Mouse (Mus musculus): ENCODE data around the gene Gm20517. TPM values are rescaled to one million over a fixed set of nuclear protein-coding genes. Genes with fewer than 3 reads are reported as not detected.
"Not testable (repeated sequence)": the region's sequence is repeated elsewhere in the genome, so short reads cannot be mapped to it uniquely, and the experiment has no call there.

Gm20517 gene
- polyA plus RNA-seq, 1 experiment from 2014 or later, result 1.8 TPM

DNA sequence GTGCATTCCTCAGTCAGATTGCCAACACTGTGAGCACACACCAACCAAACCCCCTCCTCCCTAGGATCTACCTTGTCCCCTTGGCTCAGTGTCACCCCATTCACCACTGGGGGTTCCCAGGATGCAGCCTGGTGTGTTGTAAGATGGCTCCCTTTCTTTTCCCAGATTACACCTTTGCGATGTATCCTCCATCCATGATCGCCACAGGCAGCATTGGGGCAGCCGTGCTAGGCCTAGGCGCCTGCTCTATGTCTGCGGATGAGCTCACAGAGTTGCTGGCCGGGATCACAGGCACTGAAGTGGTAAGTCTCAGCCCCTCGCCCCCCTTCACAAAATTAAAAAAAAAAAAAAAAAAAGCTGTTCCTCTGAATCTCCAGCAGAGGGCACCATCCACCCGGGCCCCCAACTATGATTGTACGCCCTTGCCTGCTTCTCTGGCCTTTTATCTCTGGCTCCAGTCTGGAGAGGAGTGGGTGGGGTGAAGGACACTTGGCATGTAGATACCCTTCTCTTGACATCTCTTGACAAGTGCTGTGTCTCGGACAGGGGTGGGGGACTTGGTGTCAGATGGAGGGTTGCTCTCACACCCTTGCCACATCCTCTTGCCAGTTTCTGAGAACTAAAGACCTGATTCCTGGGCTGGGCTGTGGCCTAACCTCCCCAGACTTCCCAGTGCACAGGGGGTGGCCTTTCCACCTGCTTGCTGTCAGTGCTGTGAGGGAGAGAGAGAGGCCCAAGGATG is 13.4 kb upstream of the Gm20517 start:
- H3K27ac ChIP-seq, result peak overlapping the region; percentile 99; the same call in 1 of the 2 replicates
- H3K27me3 ChIP-seq, result no peaks in the 10 kb centered on the region
- H3K4me1 ChIP-seq, result peaks cover 32% of the 10 kb centered on the region
- H3K4me3 ChIP-seq, result peak overlapping the region; percentile 96; the same call in 1 of the 2 replicates
- 23% methylated on average over 10 of the region's 10 CpGs for WGBS
- no peaks in the 10 kb centered on the region for H3K9me3 ChIP-seq
- H3K4me2 ChIP-seq (replicated peaks), result peak overlapping the region; percentile 89
- ATAC-seq (ENCODE audit: low FRiP score, low read depth), result no peak
- peak overlapping the region; percentile 96 for H3K9ac ChIP-seq
- peaks cover 63% of the 10 kb centered on the region for H3K36me3 ChIP-seq

DNA sequence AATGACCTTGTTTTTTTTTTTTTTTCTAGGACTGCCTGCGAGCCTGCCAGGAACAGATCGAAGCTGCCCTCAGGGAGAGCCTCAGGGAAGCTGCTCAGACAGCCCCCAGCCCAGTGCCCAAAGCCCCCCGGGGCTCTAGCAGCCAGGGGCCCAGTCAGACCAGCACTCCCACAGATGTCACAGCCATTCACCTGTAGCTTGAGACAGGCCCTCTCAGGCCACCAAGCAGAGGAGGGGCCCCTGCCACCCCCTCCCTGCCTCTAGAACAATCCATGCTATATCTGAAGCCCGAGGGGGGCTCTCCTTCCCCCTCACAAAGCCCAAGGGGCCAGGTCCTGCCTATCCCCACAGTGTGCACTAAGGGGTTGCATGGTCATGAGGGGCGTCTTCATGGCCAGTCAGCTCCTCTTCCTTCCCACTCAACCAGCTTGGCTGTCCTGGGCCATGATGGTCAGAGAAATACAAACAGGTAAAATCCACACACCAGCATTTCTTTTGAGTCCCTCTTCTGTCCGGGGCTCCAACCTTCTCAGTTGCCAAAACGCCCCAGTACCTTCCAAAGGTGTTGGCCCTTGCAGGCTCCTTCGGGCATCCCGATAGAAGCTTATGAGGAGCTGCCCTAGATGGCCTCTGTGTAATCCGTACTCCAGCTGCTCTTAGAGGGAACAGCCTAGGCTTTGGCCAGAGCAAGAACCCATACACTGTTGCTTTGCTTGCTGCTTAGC is 12.6 kb upstream of the Gm20517 start:
- H3K9me3 ChIP-seq; ATAC-seq (ENCODE audit: low FRiP score, low read depth); H3K4me2 ChIP-seq (replicated peaks); H3K27me3 ChIP-seq; H3K4me3 ChIP-seq: not testable (repeated sequence)
- 0 out of 2 replicates have a peak overlapping the region, but pooled peaks have one; percentile 8 for H3K9ac ChIP-seq
- H3K36me3 ChIP-seq, result peaks cover 66% of the 10 kb centered on the region
- peak overlapping the region; percentile 40; the same call in 1 of the 2 replicates for H3K27ac ChIP-seq
- H3K4me1 ChIP-seq, result peaks cover 31% of the 10 kb centered on the region
- 90% methylated on average over 10 of the region's 10 CpGs for WGBS

DNA sequence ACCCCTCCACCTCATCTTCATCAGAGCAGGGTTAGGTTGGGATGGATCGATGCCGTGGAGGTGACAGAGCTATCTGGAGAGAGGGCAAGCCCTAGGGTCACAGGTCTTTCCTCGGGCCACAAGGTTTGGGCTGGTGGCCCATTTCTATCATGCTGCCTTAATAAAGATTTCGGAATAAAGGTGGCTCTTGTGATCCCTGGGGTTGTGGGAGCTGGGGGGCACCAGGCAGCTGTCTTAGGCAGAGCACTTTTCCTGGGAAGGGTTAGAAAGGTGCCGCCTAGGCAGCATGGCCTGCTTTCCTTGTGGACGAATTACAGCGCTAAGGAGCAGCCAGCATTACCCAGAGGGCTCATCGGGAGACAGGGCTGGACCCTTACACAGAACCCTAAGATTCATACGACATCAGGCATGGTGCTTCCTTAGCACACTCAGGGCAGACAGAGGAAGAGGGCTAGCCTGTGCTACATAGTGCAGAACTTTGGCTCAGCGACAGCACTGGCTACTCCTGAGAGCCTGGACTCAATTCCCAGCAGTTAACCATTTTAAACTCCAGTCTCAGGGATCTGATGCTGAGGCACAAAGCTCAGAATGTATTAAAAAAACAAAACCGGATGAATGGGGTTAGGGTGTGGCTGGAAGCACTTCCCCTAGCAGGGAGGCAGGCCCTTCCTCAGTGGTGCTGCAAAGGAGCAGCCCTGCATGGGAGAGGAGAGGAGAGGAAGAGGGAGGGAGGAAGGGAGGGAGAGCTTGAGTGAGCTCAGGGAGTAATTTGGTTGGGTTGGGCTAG is 11.7 kb upstream of the Gm20517 start:
- H3K4me3 ChIP-seq, result no peak overlapping the region
- peaks cover 75% of the 10 kb centered on the region for H3K36me3 ChIP-seq
- H3K27me3 ChIP-seq, result no peaks in the 10 kb centered on the region
- WGBS, result 74% methylated on average over 11 of the region's 11 CpGs
- H3K9ac ChIP-seq, result no peak overlapping the region
- ATAC-seq (ENCODE audit: low FRiP score, low read depth), result no peak
- peaks cover 31% of the 10 kb centered on the region for H3K4me1 ChIP-seq
- H3K27ac ChIP-seq, result peak overlapping the region; percentile 61; the same call in 1 of the 2 replicates
- no peak overlapping the region for H3K4me2 ChIP-seq (replicated peaks)
- no peaks in the 10 kb centered on the region for H3K9me3 ChIP-seq

DNA sequence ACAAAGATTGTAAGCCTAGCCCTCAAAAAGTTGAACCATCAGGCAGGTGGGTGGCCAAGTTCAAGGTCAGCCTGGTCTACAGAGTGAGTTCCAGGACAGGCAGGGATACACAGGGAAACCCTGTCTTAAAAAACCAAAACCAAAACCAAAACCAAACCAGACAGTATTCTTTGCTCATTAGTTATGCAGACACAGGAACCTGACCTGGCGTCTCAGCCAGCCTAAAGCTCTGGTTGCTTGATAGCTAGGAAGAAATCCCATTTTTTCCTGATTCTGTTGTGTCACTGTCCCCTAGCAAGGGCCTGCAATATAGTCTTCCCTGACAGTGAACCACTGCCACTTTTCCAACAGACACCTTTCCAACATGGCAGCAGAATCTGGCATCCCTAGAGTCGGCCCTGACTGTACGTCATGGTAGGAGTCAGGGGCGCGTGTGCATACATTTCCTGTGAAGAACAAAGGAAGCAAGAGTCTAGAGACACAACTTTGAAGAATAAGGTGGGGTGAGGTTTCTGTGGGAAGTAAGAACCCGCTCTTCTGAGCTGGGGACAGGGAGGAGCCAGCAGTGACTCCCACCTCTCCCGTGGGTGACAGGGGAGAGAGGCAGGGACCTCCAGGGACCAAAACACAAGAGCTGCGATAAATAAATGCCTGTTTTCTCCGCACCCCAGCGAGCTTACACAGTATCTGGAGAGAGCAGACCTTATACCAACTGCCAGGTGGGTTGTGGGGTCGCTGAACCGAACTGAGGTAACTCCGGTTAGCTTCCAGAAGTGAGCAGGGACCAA is 10.6 kb upstream of the Gm20517 start:
- H3K4me2 ChIP-seq (replicated peaks), result no peak overlapping the region
- 88% methylated on average over 13 of the region's 13 CpGs for WGBS
- peaks cover 26% of the 10 kb centered on the region for H3K4me1 ChIP-seq
- no peak overlapping the region for H3K4me3 ChIP-seq
- H3K27me3 ChIP-seq, result no peaks in the 10 kb centered on the region
- peaks cover 86% of the 10 kb centered on the region for H3K36me3 ChIP-seq
- no peaks in the 10 kb centered on the region for H3K9me3 ChIP-seq
- no peak overlapping the region; the same call in 1 of the 2 replicates for H3K27ac ChIP-seq
- ATAC-seq (ENCODE audit: low FRiP score, low read depth), result no peak
- no peak overlapping the region for H3K9ac ChIP-seq

DNA sequence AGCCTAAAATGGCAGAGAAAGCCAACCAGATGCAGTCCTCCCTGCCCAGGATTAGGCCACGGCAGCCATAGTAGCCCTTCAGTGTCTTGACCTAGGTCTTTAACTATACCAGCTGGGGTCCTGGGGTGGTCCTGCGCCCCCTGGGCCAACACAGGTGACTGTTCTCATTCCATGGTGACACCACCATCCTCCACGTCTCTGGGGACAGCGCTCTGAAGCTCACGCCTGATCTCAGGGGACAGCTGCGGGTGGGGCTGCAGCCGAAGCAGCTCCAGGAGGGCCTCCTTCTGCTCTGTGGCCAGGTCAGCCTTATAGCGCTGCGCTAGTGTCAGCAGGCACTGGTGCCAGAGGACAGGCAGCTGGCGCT is 10.0 kb upstream of the Gm20517 start:
- Histone ChIP-seq H3K27ac (no peak overlapping the region), H3K4me1 (peaks cover 20% of the 10 kb centered on the region), H3K4me3 (no peak overlapping the region), H3K36me3 (peaks cover 90% of the 10 kb centered on the region), H3K9me3 (no peaks in the 10 kb centered on the region), H3K9ac (no peak overlapping the region), H3K4me2 (replicated peaks) (no peak overlapping the region), H3K27me3 (no peaks in the 10 kb centered on the region)
- WGBS, result 88% methylated on average over 10 of the region's 10 CpGs
- no peak for ATAC-seq (ENCODE audit: low FRiP score, low read depth)

DNA sequence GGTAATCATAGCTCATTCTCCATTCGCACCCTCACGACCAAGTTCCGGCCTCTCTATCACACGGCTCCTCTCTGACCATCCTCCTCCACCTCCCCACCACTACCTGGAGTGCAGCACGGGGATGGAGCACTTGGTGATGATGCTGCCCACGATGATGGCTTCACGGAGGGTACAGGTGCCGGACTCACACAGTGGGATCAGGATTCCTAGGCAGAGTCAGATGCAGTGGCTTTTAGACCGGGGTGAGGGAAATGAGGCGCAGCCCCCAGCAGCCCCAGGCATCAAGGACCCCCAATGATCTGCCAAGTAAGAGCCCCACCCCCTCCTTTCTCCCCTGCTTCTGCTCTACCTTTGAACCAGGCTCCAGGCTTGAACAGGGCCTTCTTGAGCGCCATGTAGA is 9.1 kb upstream of the Gm20517 start:
- Histone ChIP-seq H3K36me3 (peaks cover 92% of the 10 kb centered on the region), H3K9me3 (no peaks in the 10 kb centered on the region), H3K4me2 (replicated peaks) (no peak overlapping the region), H3K9ac (no peak overlapping the region), H3K27ac (no peak overlapping the region), H3K4me3 (no peak overlapping the region), H3K4me1 (peaks cover 11% of the 10 kb centered on the region), H3K27me3 (no peaks in the 10 kb centered on the region)
- ATAC-seq (ENCODE audit: low FRiP score, low read depth), result no peak
- WGBS, result 94% methylated on average over 11 of the region's 11 CpGs

DNA sequence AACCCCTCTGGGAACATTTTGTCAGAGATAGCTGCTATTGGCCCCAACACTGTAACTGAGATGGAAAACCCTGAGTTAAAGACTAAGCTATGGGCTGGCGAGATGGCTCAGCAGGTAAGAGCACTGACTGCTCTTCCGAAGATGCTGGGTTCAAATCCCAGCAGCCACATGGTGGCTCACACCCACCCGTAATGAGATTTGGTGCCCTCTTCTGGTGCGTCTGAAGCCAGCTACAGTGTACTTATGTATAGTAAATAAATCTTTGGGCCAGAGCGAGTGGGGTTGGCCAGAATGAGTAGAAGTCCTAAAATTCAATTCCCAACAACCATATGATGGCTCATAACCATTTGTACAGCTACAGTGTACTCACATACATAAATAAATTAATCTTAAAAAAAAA is 5.2 kb upstream of the Gm20517 start:
- Histone ChIP-seq H3K27me3 (no peaks in the 10 kb centered on the region), H3K9ac (no peak overlapping the region), H3K27ac (no peak overlapping the region), H3K36me3 (peaks cover 73% of the 10 kb centered on the region), H3K4me2 (replicated peaks) (no peak overlapping the region), H3K4me1 (peaks cover 13% of the 10 kb centered on the region), H3K4me3 (no peak overlapping the region), H3K9me3 (no peaks in the 10 kb centered on the region)
- no peak for ATAC-seq (ENCODE audit: low FRiP score, low read depth)
- 78% methylated on average over 5 of the region's 5 CpGs for WGBS

DNA sequence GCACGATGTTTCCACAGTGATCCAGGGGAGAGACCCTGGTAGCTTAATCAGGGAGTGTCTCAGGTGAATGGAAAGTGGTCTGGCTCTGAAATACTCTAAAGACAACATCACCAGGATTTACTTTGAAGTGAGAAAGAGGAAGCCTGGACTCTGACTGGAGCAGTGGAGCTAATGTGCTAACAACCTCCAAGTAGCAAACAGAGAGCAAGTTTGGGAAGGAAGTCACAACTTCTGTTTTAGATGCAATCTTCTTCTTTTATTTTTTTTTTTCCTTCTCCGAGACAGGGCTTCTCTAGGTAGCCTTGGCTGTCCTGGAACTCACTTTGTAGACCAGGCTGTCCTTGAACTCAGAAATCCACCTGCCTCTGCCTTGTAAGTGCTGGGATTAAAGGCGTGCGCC is 2.2 kb upstream of the Gm20517 start:
- Histone ChIP-seq H3K9me3 (no peaks in the 10 kb centered on the region), H3K36me3 (peaks cover 59% of the 10 kb centered on the region), H3K4me3 (no peak overlapping the region), H3K9ac (no peak overlapping the region), H3K27me3 (no peaks in the 10 kb centered on the region), H3K27ac (no peak overlapping the region), H3K4me1 (peaks cover 25% of the 10 kb centered on the region), H3K4me2 (replicated peaks) (no peak overlapping the region)
- WGBS, result 93% methylated on average over 4 of the region's 4 CpGs
- no peak for ATAC-seq (ENCODE audit: low FRiP score, low read depth)

DNA sequence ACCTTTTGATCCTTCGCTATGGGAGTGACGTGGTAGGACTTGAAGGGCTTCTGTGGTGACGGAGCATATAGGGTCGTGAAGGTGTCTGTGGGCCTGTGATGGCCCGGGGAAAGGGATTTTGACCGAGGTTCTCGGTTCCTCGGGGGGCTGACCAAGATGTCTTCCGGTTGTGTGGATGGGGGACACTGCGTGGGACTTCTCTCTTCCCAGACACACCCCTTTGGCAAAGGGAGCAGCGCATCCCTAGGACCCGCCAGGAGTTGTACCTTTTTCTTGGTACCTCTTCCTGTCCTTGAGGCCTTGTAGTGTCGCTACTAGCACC is 233 bp downstream of the Gm20517 start:
- H3K27ac ChIP-seq, result no peak overlapping the region
- no peak for ATAC-seq (ENCODE audit: low FRiP score, low read depth)
- WGBS, result 0% methylated on average over 13 of the region's 13 CpGs

DNA sequence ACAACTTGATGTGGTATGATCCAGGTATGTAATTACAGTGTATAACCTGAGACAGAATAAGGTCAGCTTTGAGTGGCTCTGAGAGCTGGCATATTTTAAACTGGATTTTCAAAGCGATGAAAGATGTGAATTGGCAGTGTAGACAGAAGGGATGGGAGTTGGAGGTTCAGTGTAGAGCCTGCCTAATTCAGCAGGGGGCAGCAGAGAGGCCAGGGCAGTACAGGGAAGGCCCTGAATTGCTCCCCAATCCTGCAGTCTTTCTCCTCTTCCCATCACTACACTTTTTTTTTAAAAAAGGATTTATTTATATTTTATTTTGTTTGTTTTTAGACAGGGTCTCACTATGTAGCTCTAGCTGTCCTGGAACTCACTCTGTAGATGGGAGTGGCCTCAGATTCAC is 2.6 kb downstream of the Gm20517 start:
- Histone ChIP-seq H3K27ac (no peak overlapping the region), H3K4me2 (replicated peaks) (no peak overlapping the region), H3K36me3 (peaks cover 56% of the 10 kb centered on the region), H3K27me3 (no peaks in the 10 kb centered on the region), H3K9me3 (no peaks in the 10 kb centered on the region), H3K9ac (no peak overlapping the region), H3K4me1 (peaks cover 25% of the 10 kb centered on the region), H3K4me3 (no peak overlapping the region)
- ATAC-seq (ENCODE audit: low FRiP score, low read depth), result no peak
- 92% methylated on average over 1 of the region's 1 CpGs for whole genome bisulfite sequencing

More for the DNA sequence above, 233 bp downstream of the Gm20517 start:
- Histone ChIP-seq H3K9ac (peak overlapping the region; percentile 90), H3K4me2 (replicated peaks) (peak overlapping the region; percentile 97), H3K4me1 (peaks cover 25% of the 10 kb centered on the region), H3K4me3 (peak overlapping the region; percentile 88), H3K27me3 (no peaks in the 10 kb centered on the region), H3K36me3 (peaks cover 57% of the 10 kb centered on the region), H3K9me3 (no peaks in the 10 kb centered on the region)

DNA sequence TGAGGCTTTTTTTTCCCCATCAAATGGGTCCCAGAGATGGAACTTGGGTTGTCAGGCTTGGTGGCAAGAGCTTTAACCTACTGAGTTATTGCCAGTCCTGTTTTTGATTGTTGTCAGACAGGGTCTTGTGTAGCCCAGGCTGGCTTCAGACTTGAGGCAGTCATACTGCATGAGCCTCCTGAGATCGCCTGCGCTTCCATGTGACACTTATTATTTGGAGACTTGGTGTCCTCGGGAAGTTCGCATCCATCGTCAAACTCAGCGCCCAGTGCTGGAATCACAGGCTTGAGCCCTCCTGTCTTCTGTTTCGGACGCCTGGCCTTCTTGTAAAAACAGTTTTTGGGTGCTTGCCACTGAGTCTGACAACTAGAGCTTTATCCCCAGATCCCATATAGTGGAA is 4.7 kb downstream of the Gm20517 start:
- no peak overlapping the region; the same call in 1 of the 2 replicates for H3K9ac ChIP-seq
- no peak overlapping the region for H3K4me3 ChIP-seq
- 93% methylated on average over 8 of the region's 8 CpGs for WGBS
- H3K9me3 ChIP-seq, result no peaks in the 10 kb centered on the region
- H3K27ac ChIP-seq, result no peak overlapping the region
- H3K4me1 ChIP-seq, result peaks cover 12% of the 10 kb centered on the region
- H3K27me3 ChIP-seq, result no peaks in the 10 kb centered on the region
- no peak overlapping the region for H3K4me2 ChIP-seq (replicated peaks)
- no peak for ATAC-seq (ENCODE audit: low FRiP score, low read depth)
- H3K36me3 ChIP-seq, result peaks cover 70% of the 10 kb centered on the region

Data from limb, embryonic 13.5 days (tissue).